Mouse (Mus musculus) midbrain, embryonic 15.5 days (tissue): ENCODE results near the gene Gm21866. TPM values are rescaled to one million over a fixed set of nuclear protein-coding genes. Genes with fewer than 3 reads are reported as not detected.
"Not testable (repeated sequence)": the region's sequence is repeated elsewhere in the genome, so short reads cannot be mapped to it uniquely, and the experiment has no call there.

Experiments
- ATAC-seq: fragments of 200-750 bp; cut with Nextera tagmentation; replicated peaks from 2 replicates; pipeline ENCODE4 v1.8.0; 2017; ENCODE audit warnings: moderate TSS enrichment
- H3K27ac ChIP-seq: fragments of 300-500 bp; sonication (generic); 2 replicates; pipeline ENCODE4 v1.5.1; 2015; ENCODE audit warnings: mild to moderate bottlenecking, inconsistent platforms
- H3K27me3 ChIP-seq: fragments of 300-500 bp; sonication (generic); replicated peaks from 2 replicates; pipeline ENCODE4 v1.6.1; 2015; ENCODE audit warnings: inconsistent platforms
- H3K36me3 ChIP-seq: fragments of 300-500 bp; sonication (generic); replicated peaks from 2 replicates; pipeline ENCODE4 v1.6.1; 2015; ENCODE audit warnings: inconsistent platforms
- H3K4me1 ChIP-seq: fragments of 300-500 bp; sonication (generic); 2 replicates; pipeline ENCODE4 v1.6.1; 2015; ENCODE audit warnings: inconsistent platforms
- H3K4me2 ChIP-seq: fragments of 300-500 bp; sonication (generic); 2 replicates; pipeline ENCODE4 v1.6.1; 2015; ENCODE audit warnings: inconsistent platforms, mild to moderate bottlenecking, moderate library complexity
- H3K4me3 ChIP-seq: fragments of 300-500 bp; sonication (generic); 2 replicates; pipeline ENCODE4 v1.5.1; 2015; ENCODE audit warnings: mild to moderate bottlenecking, inconsistent platforms
- H3K9ac ChIP-seq: fragments of 300-500 bp; sonication (generic); 2 replicates; pipeline ENCODE4 v1.6.1; 2015; ENCODE audit warnings: mild to moderate bottlenecking, inconsistent platforms
- H3K9me3 ChIP-seq: fragments of 300-500 bp; sonication (generic); 2 replicates; pipeline ENCODE4 v1.6.1; 2016; ENCODE audit warnings: inconsistent platforms
- WGBS: fragments of 180-500 bp; shearing (Covaris S2); methylation state at CpG from one replicate; pipeline ENCODE4 v1.1.7; 2015; ENCODE audit warnings: mixed read lengths; 5-methylcytosine and 5-hydroxymethylcytosine counted together
- polyA plus RNA-seq: library from polyadenylated mRNA; unstranded; fragments of >200 nt; fragmentation: Nextera tagmentation; extraction: Ambion mirVana; gene quantifications from 2 replicates; pipeline ENCODE4 v1.2.1, GENCODE M21; 2015

Gene Gm21866
- not detected in 2 replicates for polyA plus RNA-seq

- not testable (repeated sequence) for H3K36me3 ChIP-seq, H3K9me3 ChIP-seq, ATAC-seq, H3K4me1 ChIP-seq, H3K27ac ChIP-seq, H3K9ac ChIP-seq, H3K4me3 ChIP-seq, H3K27me3 ChIP-seq, H3K4me2 ChIP-seq
- WGBS = 86% methylated on average over 1 of the region's 3 CpGs
Measured at GRCm38 (mm10) chrY:13465479-13465878, at the start of gene Gm21866. Gene Gm21866 (minus strand): TSS chrY:13465579.

DNA sequence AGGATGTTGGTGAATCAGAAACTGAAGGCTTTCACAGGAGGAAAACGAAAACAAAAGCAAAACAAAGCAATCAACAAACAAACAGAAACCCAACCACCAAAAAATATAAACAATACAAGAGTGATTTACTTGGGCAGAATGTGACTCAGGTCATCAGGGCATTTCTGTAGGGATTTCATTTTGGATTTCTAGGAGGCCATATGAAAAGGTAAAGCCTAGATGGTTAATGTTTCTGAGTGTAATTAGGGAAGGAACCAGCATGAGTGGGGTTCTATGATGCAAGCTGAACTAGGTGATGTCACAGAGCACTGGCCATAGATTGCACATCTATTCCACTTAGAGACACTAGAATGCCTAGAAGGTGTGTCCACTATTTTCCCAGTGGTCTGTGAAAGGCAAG lies 28.3 kb upstream of the Gm21866 start, which contains the start of gene Gm20773:
Gene Gm20773 (plus strand): TSS at position 301 of the 400 bp plus-strand sequence.
- H3K4me3 ChIP-seq, H3K9me3 ChIP-seq, H3K36me3 ChIP-seq, H3K4me1 ChIP-seq, H3K27ac ChIP-seq, H3K4me2 ChIP-seq, H3K9ac ChIP-seq, ATAC-seq, H3K27me3 ChIP-seq: not testable (repeated sequence)
- no CpG with 5 or more reads among the region's 1 CpGs for WGBS

Other genes with a start within 250 kb of the Gm21866 start
- not detected in 2 replicates for gene Gm21828, start 241.7 kb downstream of the Gm21866 start, polyA plus RNA-seq
- not detected in 2 replicates for gene Gm21440, start 213.2 kb downstream of the Gm21866 start, polyA plus RNA-seq
- gene Gm21454, start 213.1 kb downstream of the Gm21866 start, polyA plus RNA-seq = not detected in 2 replicates
- gene Gm21725, start 116.5 kb downstream of the Gm21866 start, polyA plus RNA-seq = not detected in 2 replicates
- not detected in 2 replicates for gene Gm20773, start 28.4 kb upstream of the Gm21866 start, polyA plus RNA-seq